Mouse (Mus musculus) adrenal gland, adult 10 weeks (tissue): Measurements from ENCODE around the gene Olfr1344. TPM values are rescaled to one million over a fixed set of nuclear protein-coding genes. Genes with fewer than 3 reads are reported as not detected.

Source experiments
- polyA plus RNA-seq: library from polyadenylated mRNA; stranded (reverse); fragments of 350-450 nt; fragmentation: Illumina TruSeq; extraction: RNeasy Lipid Tissue Mini Kit (QIAGEN cat#74804); gene quantifications from one replicate; pipeline ENCODE4 v1.2.3, GENCODE M21; 2014; ENCODE audit warnings: low read depth, low replicate concordance

Gene Olfr1344
- not detected for polyA plus RNA-seq

GRCm38 (mm10) chr7:6438388-6438787 lies at the start of gene Olfr1344:
Gene Olfr1344, plus strand, starts transcription at chr7:6438688.

GRCm38 (mm10) chr7:6397996-6398975 lies 40.2 kb upstream of the Olfr1344 start, which contains the start of gene Smim17:
Gene Smim17, plus strand, starts transcription at chr7:6398715.

GRCm38 (mm10) chr7:6410043-6410442 lies 28.4 kb upstream of the Olfr1344 start, which contains the start of gene Gm20715:
Gene Gm20715, plus strand, starts transcription at chr7:6410277.

GRCm38 (mm10) chr7:6455868-6456267 lies 17.4 kb downstream of the Olfr1344 start, which contains the start of gene Olfr1336:
Gene Olfr1336, plus strand, starts transcription at chr7:6456168.

GRCm38 (mm10) chr7:6466951-6467350 lies 28.5 kb downstream of the Olfr1344 start, which contains the start of gene Olfr1346:
Gene Olfr1346, plus strand, starts transcription at chr7:6467101.

GRCm38 (mm10) chr7:6486841-6487240 lies 48.4 kb downstream of the Olfr1344 start, which contains the start of gene Olfr5:
Gene Olfr5, minus strand, starts transcription at chr7:6486941.

Other genes with a start within 250 kb of the Olfr1344 start
- not detected for gene Galp, start 241.6 kb upstream of the Olfr1344 start, polyA plus RNA-seq
- gene Zscan5b, start 216.4 kb upstream of the Olfr1344 start, polyA plus RNA-seq: not detected
- gene Epp13, start 186.0 kb upstream of the Olfr1344 start, polyA plus RNA-seq: not detected
- gene Zfp667, start 152.1 kb upstream of the Olfr1344 start, polyA plus RNA-seq: 23.6 TPM
- gene Zfp583, start 107.4 kb upstream of the Olfr1344 start, polyA plus RNA-seq: 10.8 TPM
- 0.17 TPM for gene Gm3854, start 94.9 kb upstream of the Olfr1344 start, polyA plus RNA-seq
- 5.9 TPM for gene Zfp78, start 75.4 kb upstream of the Olfr1344 start, polyA plus RNA-seq
- 10.3 TPM for gene Zfp28, start 55.4 kb upstream of the Olfr1344 start, polyA plus RNA-seq
- gene Smim17, start 40.0 kb upstream of the Olfr1344 start, polyA plus RNA-seq: 0.41 TPM
- gene Gm20715, start 28.4 kb upstream of the Olfr1344 start, polyA plus RNA-seq: not detected
- gene Olfr1336, start 17.5 kb downstream of the Olfr1344 start, polyA plus RNA-seq: not detected
- not detected for gene Olfr1346, start 28.4 kb downstream of the Olfr1344 start, polyA plus RNA-seq
- not detected for gene Olfr5, start 48.3 kb downstream of the Olfr1344 start, polyA plus RNA-seq
- gene Olfr1347, start 61.1 kb downstream of the Olfr1344 start, polyA plus RNA-seq: not detected
- not detected for gene Olfr1348, start 70.1 kb downstream of the Olfr1344 start, polyA plus RNA-seq
- not detected for gene Olfr1349, start 84.3 kb downstream of the Olfr1344 start, polyA plus RNA-seq
- not detected for gene Olfr1350, start 126.2 kb downstream of the Olfr1344 start, polyA plus RNA-seq